ENCODE assay signal across 13 mouse cellular contexts in genomic region chr1:157018726-157019125, GRCm38 (mm10).
"Had no signal": no experiment of that assay in that cellular context is flagged by ENCODE, and none has a peak within 500 bp of the region (broad histone marks: within the 10 kb centered on the region; RNA-seq: fewer than 3 reads in every experiment).

No protein-coding gene starts in this region.

- H3K4me1 ChIP-seq: midbrain, embryonic 15.5 days; neural tube, embryonic 12.5 days had no signal

- H3K36me3 ChIP-seq: intestine, embryonic 15.5 days; limb, embryonic 13.5 days; liver, embryonic 12.5 days; midbrain, embryonic 15.5 days; neural tube, embryonic 12.5 days had no signal

- H3K4me2 ChIP-seq: intestine, embryonic 15.5 days; limb, embryonic 13.5 days; liver, embryonic 12.5 days; midbrain, embryonic 11.5 days; midbrain, embryonic 15.5 days; neural tube, embryonic 12.5 days had no signal

- H3K27me3 ChIP-seq: intestine, embryonic 15.5 days; limb, embryonic 13.5 days; liver, embryonic 12.5 days; megakaryocyte, embryonic 14.5 days; midbrain, embryonic 15.5 days; neural tube, embryonic 12.5 days had no signal

- H3K4me3 ChIP-seq: intestine, embryonic 15.5 days; limb, embryonic 13.5 days; liver, embryonic 12.5 days; megakaryocyte, embryonic 14.5 days; midbrain, embryonic 15.5 days; neural tube, embryonic 12.5 days had no signal

- H3K27ac ChIP-seq: intestine, embryonic 15.5 days; kidney, postnatal 0 days; limb, embryonic 13.5 days; liver, embryonic 12.5 days; midbrain, embryonic 15.5 days; neural tube, embryonic 12.5 days had no signal

- DNase-seq: kidney, adult 2 months; kidney, postnatal 36 days; lung, postnatal 4 days; right cerebral cortex, adult 18-20 months; right cerebral cortex, postnatal 25 days had no signal

- H3K9ac ChIP-seq: intestine, embryonic 15.5 days; limb, embryonic 13.5 days; liver, embryonic 12.5 days; midbrain, embryonic 15.5 days; neural tube, embryonic 12.5 days had no signal

- ATAC-seq: intestine, embryonic 15.5 days; liver, embryonic 12.5 days; midbrain, embryonic 15.5 days had no signal

- H3K9me3 ChIP-seq: intestine, embryonic 15.5 days; limb, embryonic 13.5 days; liver, embryonic 12.5 days; megakaryocyte, embryonic 14.5 days; midbrain, embryonic 15.5 days; neural tube, embryonic 12.5 days had no signal
